In genomic region chr19:10102054-10102700, GRCm38 (mm10) we compare ENCODE assay signal across 7 mouse cellular contexts. TPM values are rescaled to one million over a fixed set of nuclear protein-coding genes. Genes with fewer than 3 reads are reported as not detected.
DNase-seq lines count a peak whose midpoint lies in the region; ATAC-seq and TF ChIP-seq lines count a peak whose summit lies in the region.

No protein-coding gene starts in this region.

- TF ChIP-seq POLR2A in cortical plate, adult 2 months (IDR thresholded peaks at IDR 0.05; ENCODE audit: extremely low read depth, insufficient read depth, low read length), result no peak

- H3K36me3 ChIP-seq in lung, embryonic 15.5 days, result no peaks in the 10 kb centered on the region
- no peaks in the 10 kb centered on the region for H3K36me3 ChIP-seq in hindbrain, embryonic 11.5 days (ENCODE audit: control insufficient read depth, insufficient read depth, low read length)

- H3K4me2 ChIP-seq in lung, embryonic 15.5 days, result peak overlapping the region; percentile 66
- H3K4me2 ChIP-seq in hindbrain, embryonic 11.5 days (replicated peaks; ENCODE audit: low read depth, low read length), result peak overlapping the region; percentile 36

- no peak for DNase-seq in lung, postnatal 36 days
- no peak for DNase-seq in hindbrain, embryonic 11.5 days (ENCODE audit: low spot score)
- DNase-seq in lung, postnatal 14 days, result peak; percentile 10
- DNase-seq in adrenal gland, postnatal 36 days, result no peak
- DNase-seq in layer of hippocampus, adult 18-20 months (ENCODE audit: low spot score in 2 of 2), result no peak

- TF ChIP-seq CTCF in cortical plate, adult 2 months (IDR thresholded peaks at IDR 0.05; ENCODE audit: extremely low read depth, insufficient read depth, low read length), result no peak

- H3K4me1 ChIP-seq in lung, embryonic 15.5 days, result peaks cover 29% of the 10 kb centered on the region
- H3K4me1 ChIP-seq in cortical plate, adult 2 months (ENCODE audit: control insufficient read depth, insufficient read depth, low read length), result no peaks in the 10 kb centered on the region; the same call in 1 of the 2 replicates
- H3K4me1 ChIP-seq in hindbrain, embryonic 11.5 days (replicated peaks; ENCODE audit: control insufficient read depth, insufficient read depth, low read length), result peaks cover 11% of the 10 kb centered on the region

- peak overlapping the region; percentile 95 for H3K27ac ChIP-seq in lung, embryonic 15.5 days
- 0 out of 2 replicates have a peak overlapping the region, but pooled peaks have one; percentile 40 for H3K27ac ChIP-seq in cortical plate, adult 2 months (ENCODE audit: insufficient read depth, low read length)
- H3K27ac ChIP-seq in hindbrain, embryonic 11.5 days (ENCODE audit: low read depth, low read length), result peak overlapping the region; percentile 96

- no peaks in the 10 kb centered on the region for H3K9me3 ChIP-seq in lung, embryonic 15.5 days
- no peaks in the 10 kb centered on the region for H3K9me3 ChIP-seq in hindbrain, embryonic 11.5 days (ENCODE audit: control insufficient read depth, low read length)

- H3K4me3 ChIP-seq in lung, embryonic 15.5 days, result peak overlapping the region; percentile 72
- H3K4me3 ChIP-seq in cortical plate, adult 2 months (ENCODE audit: insufficient read depth, low read length), result peak overlapping the region; percentile 75
- H3K4me3 ChIP-seq in hindbrain, embryonic 11.5 days (ENCODE audit: low read depth, low read length), result peak overlapping the region; percentile 87

- WGBS in lung, embryonic 15.5 days, result 5% methylated on average over 25 of the region's 25 CpGs
- 4% methylated on average over 25 of the region's 25 CpGs for WGBS in hindbrain, embryonic 11.5 days

- H3K9ac ChIP-seq in lung, embryonic 15.5 days, result peak overlapping the region; percentile 80
- H3K9ac ChIP-seq in hindbrain, embryonic 11.5 days (ENCODE audit: low read depth, low read length), result peak overlapping the region; percentile 43

- H3K27me3 ChIP-seq in lung, embryonic 15.5 days, result no peaks in the 10 kb centered on the region
- H3K27me3 ChIP-seq in hindbrain, embryonic 11.5 days (ENCODE audit: control insufficient read depth, insufficient read depth, low read length), result no peaks in the 10 kb centered on the region

- no peak for ATAC-seq in lung, embryonic 15.5 days (ENCODE audit: borderline replicate concordance, extremely low read depth, low FRiP score, low TSS enrichment)
- peak; percentile 74 for ATAC-seq in hindbrain, embryonic 11.5 days (ENCODE audit: low FRiP score)

RNA-seq across cellular contexts. Expression of gene Fads2, which starts 0.6 kb away (rescaled TPM):
- 98.0 and 99.3 TPM in 2 replicates for polyA plus RNA-seq in lung, embryonic 15.5 days (2015; fragmentation: Nextera tagmentation; extraction: Ambion mirVana)
- polyA plus RNA-seq in cortical plate, adult 2 months (2012; rRNA removed), result 159 and 163 TPM in 2 replicates
- 62.9 and 63.9 TPM in 2 replicates for polyA plus RNA-seq in hindbrain, embryonic 11.5 days (2014; fragmentation: Nextera tagmentation; extraction: Ambion mirVana)
- 1,000 to 10,000 TPM; 1,648 to 1,771 TPM for total RNA-seq in adrenal gland, postnatal 36 days (2021)
- 100 to 1,000 TPM; 140 to 145 TPM for total RNA-seq in layer of hippocampus, adult 18-20 months (2021)

Comparison
In these comparisons a context has a peak if more than half of its experiments do, and no peak if none do; other contexts are left out.
1. H3K27ac ChIP-seq: peak in every context shown above with its lines; median percentile 96 in hindbrain, embryonic 11.5 days; 95 in lung, embryonic 15.5 days; 40 in cortical plate, adult 2 months.